Mouse (Mus musculus): ENCODE results near the gene Stat4.

DNA sequence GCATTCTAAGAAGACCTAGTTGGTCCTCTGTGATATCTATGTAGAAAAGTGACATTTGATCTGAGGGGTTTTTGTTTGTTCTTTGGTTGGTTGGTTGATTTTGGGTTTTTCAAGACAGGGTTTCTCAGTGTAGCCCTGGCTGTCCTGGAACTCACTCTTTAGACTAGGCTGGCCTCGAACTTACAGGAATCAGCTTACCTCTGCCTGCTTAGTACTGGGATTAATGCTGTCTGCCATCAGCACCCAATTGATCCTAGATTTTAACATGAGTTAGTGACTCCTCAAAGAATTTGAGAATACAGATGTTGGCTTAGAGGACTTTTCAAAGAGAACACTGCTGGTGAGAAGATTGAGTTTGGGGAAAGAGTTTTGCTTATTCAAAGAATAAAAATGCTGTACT is 130.8 kb downstream of the Stat4 start:
- no peak for TF ChIP-seq POLR2A (IDR thresholded peaks at IDR 0.05; ENCODE audit: low read depth, low read length)
- no peak for TF ChIP-seq CTCF (IDR thresholded peaks at IDR 0.05; ENCODE audit: extremely low read depth, insufficient read depth, insufficient read length, insufficient replicate concordance)
